Mouse (Mus musculus) heart, adult 10 weeks (tissue): ENCODE measurements around the gene Clec4f. TPM values are rescaled to one million over a fixed set of nuclear protein-coding genes. Genes with fewer than 3 reads are reported as not detected.

Experiments
- polyA plus RNA-seq: library from polyadenylated mRNA; stranded (reverse); fragments of 350-450 nt; fragmentation: Illumina TruSeq; extraction: RNeasy Lipid Tissue Mini Kit (QIAGEN cat#74804); gene quantifications from one replicate; pipeline ENCODE4 v1.2.3, GENCODE M21; 2014; ENCODE audit warnings: low read depth, low replicate concordance

Clec4f gene
- polyA plus RNA-seq: 0.63 TPM

DNA sequence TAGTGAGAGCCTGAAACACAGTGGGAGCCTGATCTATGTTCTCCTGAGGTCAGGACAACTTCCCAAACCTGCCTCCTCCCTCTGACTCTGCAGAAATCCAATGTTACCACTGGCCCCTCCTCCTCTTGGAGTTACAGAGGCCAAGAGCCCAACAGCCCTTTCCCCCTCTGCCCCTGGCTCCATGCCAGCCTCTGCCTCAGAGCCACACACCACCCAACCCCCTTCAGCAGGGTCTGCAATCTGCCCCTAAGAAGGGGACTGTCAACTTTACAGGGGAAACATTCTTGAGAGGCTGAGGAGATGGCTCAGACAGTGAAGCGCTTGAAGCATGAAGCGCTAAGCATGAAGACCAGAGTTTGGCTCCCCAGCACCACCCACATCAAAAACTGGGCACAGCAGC lies at the start of gene Clec4f:
Gene Clec4f, minus strand, starts transcription at position 101 of the 400 bp plus-strand sequence.

GRCm38 (mm10) chr6:83677757-83678156 lies 21.8 kb upstream of the Clec4f start, which contains the start of gene Cd207:
TSS of gene Cd207 (minus strand) at chr6:83677857.

Other genes with a start within 250 kb of the Clec4f start
- 6.0 TPM for gene Tet3, start 197.1 kb downstream of the Clec4f start, polyA plus RNA-seq
- gene Dguok, start 149.2 kb downstream of the Clec4f start, polyA plus RNA-seq: 42.8 TPM
- 3.7 TPM for gene Actg2, start 119.9 kb downstream of the Clec4f start, polyA plus RNA-seq
- gene Stambp, start 83.5 kb downstream of the Clec4f start, polyA plus RNA-seq: 13.7 TPM
- gene Cd207, start 21.7 kb upstream of the Clec4f start, polyA plus RNA-seq: 3.2 TPM
- gene Vax2, start 55.1 kb upstream of the Clec4f start, polyA plus RNA-seq: not detected
- not detected for gene Atp6v1b1, start 86.8 kb upstream of the Clec4f start, polyA plus RNA-seq
- not detected for gene Ankrd53, start 106.5 kb upstream of the Clec4f start, polyA plus RNA-seq
- 74.9 TPM for gene Tex261, start 119.6 kb upstream of the Clec4f start, polyA plus RNA-seq
- gene Nagk, start 138.8 kb upstream of the Clec4f start, polyA plus RNA-seq: 27.0 TPM
- gene Paip2b, start 175.6 kb upstream of the Clec4f start, polyA plus RNA-seq: 37.2 TPM
- 42.6 TPM for gene Zfp638, start 210.9 kb upstream of the Clec4f start, polyA plus RNA-seq